Mouse (Mus musculus): Measurements from ENCODE around the gene Sufu. TPM values are rescaled to one million over a fixed set of nuclear protein-coding genes. Genes with fewer than 3 reads are reported as not detected.

Sufu gene
- polyA plus RNA-seq, 1 experiment from 2014 or later, result 23.0 TPM

DNA sequence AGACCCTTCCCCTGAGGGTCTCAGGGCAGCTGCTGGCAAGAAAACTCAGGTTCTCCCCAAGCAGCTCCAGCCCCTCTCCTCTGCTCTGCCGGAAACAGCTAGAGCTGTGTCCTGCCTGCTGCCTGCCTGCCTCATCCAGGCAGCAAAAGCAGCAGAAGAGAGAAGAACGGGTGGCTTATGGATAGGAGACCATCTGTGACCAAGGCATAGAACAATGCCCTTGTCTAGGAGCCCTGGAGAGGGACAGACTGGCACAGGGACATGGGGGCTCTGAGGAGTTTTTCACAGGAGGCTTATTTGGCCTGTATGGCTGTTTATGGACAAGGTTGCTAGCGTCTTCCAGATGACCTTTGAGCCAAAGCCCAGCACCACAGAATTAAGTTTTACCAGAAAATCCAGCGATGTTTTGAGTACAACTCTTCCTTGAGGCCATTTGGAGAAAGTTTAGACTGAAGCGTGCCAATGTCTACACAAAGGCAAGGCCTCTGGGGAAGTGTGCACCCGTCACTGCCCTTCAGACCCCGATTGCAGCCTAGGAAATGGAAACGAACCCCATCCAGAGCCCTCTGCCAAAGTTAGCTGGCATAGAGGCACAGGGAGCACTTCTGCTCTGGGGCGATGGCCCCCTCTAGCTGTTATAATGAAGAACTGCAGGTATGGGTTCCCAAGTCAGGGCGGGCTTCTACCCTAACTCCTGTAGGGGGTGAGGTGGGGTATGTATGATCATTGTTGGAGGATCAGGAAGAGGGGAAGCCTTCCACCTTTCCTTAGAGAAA is 55.5 kb downstream of the Sufu start:
- Histone ChIP-seq H3K9me3 (ENCODE audit: control insufficient read depth, low read length) (no peaks in the 10 kb centered on the region), H3K27ac (peak overlapping the region; percentile 51), H3K4me2 (replicated peaks) (no peak overlapping the region), H3K4me3 (replicated peaks; ENCODE audit: low read length) (no peak overlapping the region), H3K4me1 (replicated peaks; ENCODE audit: control insufficient read depth, insufficient read depth, low read length) (peaks cover 25% of the 10 kb centered on the region), H3K9ac (no peak overlapping the region), H3K27me3 (ENCODE audit: control insufficient read depth, insufficient read depth, low read length) (no peaks in the 10 kb centered on the region), H3K36me3 (replicated peaks; ENCODE audit: control insufficient read depth, insufficient read depth) (peaks cover 22% of the 10 kb centered on the region)
- ATAC-seq (ENCODE audit: low FRiP score), result peak; percentile 52; the same call in 1 of the 2 replicates
- WGBS, result 25% methylated on average over 10 of the region's 10 CpGs
- peak; percentile 73 for DNase-seq (ENCODE audit: low spot score)

DNA sequence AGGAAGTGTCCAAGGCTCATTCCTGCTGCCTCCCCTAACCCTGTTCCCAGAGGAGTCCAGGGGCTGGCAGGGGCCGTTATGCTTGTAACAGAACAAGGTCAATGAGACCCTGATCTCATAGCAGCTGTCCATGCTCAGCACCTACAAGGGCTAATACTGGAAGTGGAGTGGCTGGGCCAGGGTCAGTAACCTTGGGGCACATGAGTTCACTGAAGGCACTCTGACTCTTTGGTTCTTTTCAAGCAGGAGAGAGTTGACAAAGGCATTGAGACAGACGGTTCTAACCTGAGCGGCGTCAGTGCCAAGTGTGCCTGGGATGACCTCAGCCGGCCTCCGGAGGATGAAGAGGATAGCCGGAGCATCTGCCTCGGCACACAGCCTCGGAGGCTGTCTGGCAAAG is 56.2 kb downstream of the Sufu start:
- Histone ChIP-seq H3K9ac (no peak overlapping the region), H3K36me3 (replicated peaks; ENCODE audit: control insufficient read depth, insufficient read depth) (peaks cover 22% of the 10 kb centered on the region), H3K4me2 (replicated peaks) (no peak overlapping the region), H3K27me3 (ENCODE audit: control insufficient read depth, insufficient read depth, low read length) (no peaks in the 10 kb centered on the region), H3K4me3 (replicated peaks; ENCODE audit: low read length) (no peak overlapping the region), H3K27ac (no peak overlapping the region), H3K9me3 (ENCODE audit: control insufficient read depth, low read length) (no peaks in the 10 kb centered on the region), H3K4me1 (replicated peaks; ENCODE audit: control insufficient read depth, insufficient read depth, low read length) (peaks cover 18% of the 10 kb centered on the region)
- WGBS, result 80% methylated on average over 9 of the region's 9 CpGs
- no peak for DNase-seq (ENCODE audit: low spot score)
- ATAC-seq (ENCODE audit: low FRiP score), result no peak

DNA sequence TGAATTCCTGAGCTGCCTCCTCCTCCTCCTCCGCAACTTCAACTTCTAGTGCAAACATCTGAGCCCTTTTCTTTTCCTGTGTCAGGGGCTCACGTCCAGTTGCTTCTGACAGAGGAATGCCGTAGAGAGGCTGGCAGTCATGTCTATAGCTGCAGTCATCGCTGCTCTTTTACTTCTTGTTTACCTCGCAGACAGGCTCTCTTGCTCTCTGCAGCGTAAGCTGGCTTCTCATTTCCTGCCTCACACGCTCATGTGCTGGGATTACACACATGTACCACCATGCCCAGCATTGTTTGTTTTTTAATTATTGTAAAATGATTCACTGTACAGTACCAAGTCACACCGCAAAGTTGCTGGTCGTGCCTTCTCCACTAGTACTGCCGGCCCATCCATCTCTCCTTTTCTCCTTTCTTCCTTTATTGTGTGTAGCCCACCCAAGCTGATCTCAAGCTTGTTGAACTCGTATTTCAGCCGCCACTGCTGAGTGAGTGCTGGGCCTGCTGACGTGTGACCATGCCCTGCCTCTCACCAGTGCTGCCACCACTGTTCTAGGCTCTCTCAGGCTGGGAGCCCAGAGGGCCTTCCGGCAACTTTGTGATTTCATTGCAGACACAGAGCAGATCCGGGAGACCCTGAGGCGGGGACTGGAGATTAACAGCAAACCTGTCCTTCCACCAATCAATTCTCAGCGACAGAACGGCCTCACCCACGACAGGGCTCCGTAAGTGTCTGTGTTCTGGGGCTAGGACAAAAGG is 57.6 kb downstream of the Sufu start:
- peaks cover 10% of the 10 kb centered on the region for H3K4me1 ChIP-seq (replicated peaks; ENCODE audit: control insufficient read depth, insufficient read depth, low read length)
- H3K36me3 ChIP-seq (replicated peaks; ENCODE audit: control insufficient read depth, insufficient read depth), result peaks cover 31% of the 10 kb centered on the region
- H3K4me2 ChIP-seq (replicated peaks), result no peak overlapping the region
- H3K27me3 ChIP-seq (ENCODE audit: control insufficient read depth, insufficient read depth, low read length), result no peaks in the 10 kb centered on the region
- H3K27ac ChIP-seq, result peak overlapping the region; percentile 74
- H3K4me3 ChIP-seq (replicated peaks; ENCODE audit: low read length), result no peak overlapping the region
- no peak for DNase-seq (ENCODE audit: low spot score)
- 72% methylated on average over 20 of the region's 20 CpGs for WGBS
- H3K9me3 ChIP-seq (ENCODE audit: control insufficient read depth, low read length), result no peaks in the 10 kb centered on the region
- H3K9ac ChIP-seq, result no peak overlapping the region
- ATAC-seq (ENCODE audit: low FRiP score), result no peak

DNA sequence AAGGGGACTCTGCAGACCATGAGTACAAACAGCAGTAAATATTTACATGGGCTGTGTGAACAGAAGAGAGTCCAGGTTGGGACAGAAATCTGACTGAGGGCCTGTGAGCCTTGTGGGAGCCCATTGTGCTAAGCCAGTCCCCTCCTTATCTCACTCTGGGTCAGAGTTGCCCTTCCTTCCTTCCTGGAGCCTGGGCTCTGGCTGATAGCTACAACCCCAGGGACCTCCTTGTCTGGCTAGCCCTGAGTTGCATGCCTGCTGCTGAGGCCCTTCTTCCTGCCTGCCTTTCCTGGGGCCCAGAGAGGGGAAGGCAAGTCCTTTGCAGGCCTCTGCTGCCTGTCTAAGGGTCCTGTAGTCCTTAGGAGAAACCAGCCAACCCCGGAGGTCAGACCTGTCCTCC is 58.3 kb downstream of the Sufu start:
- H3K4me1 ChIP-seq (replicated peaks; ENCODE audit: control insufficient read depth, insufficient read depth, low read length), result peaks cover 10% of the 10 kb centered on the region
- H3K4me3 ChIP-seq (replicated peaks; ENCODE audit: low read length), result no peak overlapping the region
- ATAC-seq (ENCODE audit: low FRiP score) (no peak), DNase-seq (ENCODE audit: low spot score) (no peak)
- H3K9me3 ChIP-seq (ENCODE audit: control insufficient read depth, low read length), result no peaks in the 10 kb centered on the region
- no peaks in the 10 kb centered on the region for H3K27me3 ChIP-seq (ENCODE audit: control insufficient read depth, insufficient read depth, low read length)
- WGBS, result 57% methylated on average over 1 of the region's 1 CpGs
- peak overlapping the region; percentile 5; the same call in 1 of the 2 replicates for H3K9ac ChIP-seq
- H3K36me3 ChIP-seq (replicated peaks; ENCODE audit: control insufficient read depth, insufficient read depth), result peaks cover 32% of the 10 kb centered on the region
- peak overlapping the region; percentile 74 for H3K27ac ChIP-seq
- H3K4me2 ChIP-seq (replicated peaks), result no peak overlapping the region

DNA sequence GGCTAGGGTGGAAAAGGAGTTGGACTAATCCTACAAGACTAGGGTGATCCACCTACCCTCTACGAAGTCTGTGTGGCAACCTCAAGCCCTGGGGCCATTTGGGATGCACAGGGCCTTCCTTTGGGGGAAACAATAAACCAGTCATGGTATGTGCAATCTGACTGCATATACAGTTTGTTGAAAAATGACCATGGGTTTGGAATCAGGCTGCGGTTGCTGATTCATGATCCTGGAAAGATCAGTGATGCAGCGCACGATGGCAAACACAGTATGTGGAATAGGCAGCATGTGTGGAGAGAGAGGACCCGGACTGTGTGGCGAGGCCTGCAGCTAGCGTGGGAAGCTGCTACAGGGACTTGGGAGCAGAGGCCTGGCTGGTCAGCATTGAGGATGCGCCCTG is 58.9 kb downstream of the Sufu start:
- no peak overlapping the region for H3K4me2 ChIP-seq (replicated peaks)
- peaks cover 36% of the 10 kb centered on the region for H3K36me3 ChIP-seq (replicated peaks; ENCODE audit: control insufficient read depth, insufficient read depth)
- DNase-seq (ENCODE audit: low spot score), result no peak
- no peaks in the 10 kb centered on the region for H3K27me3 ChIP-seq (ENCODE audit: control insufficient read depth, insufficient read depth, low read length)
- 95% methylated on average over 8 of the region's 8 CpGs for WGBS
- no peaks in the 10 kb centered on the region for H3K9me3 ChIP-seq (ENCODE audit: control insufficient read depth, low read length)
- peak overlapping the region; percentile 74 for H3K27ac ChIP-seq
- H3K4me3 ChIP-seq (replicated peaks; ENCODE audit: low read length), result no peak overlapping the region
- no peak for ATAC-seq (ENCODE audit: low FRiP score)
- peaks cover 10% of the 10 kb centered on the region for H3K4me1 ChIP-seq (replicated peaks; ENCODE audit: control insufficient read depth, insufficient read depth, low read length)
- H3K9ac ChIP-seq, result 0 out of 2 replicates have a peak overlapping the region, but pooled peaks have one; percentile 5

DNA sequence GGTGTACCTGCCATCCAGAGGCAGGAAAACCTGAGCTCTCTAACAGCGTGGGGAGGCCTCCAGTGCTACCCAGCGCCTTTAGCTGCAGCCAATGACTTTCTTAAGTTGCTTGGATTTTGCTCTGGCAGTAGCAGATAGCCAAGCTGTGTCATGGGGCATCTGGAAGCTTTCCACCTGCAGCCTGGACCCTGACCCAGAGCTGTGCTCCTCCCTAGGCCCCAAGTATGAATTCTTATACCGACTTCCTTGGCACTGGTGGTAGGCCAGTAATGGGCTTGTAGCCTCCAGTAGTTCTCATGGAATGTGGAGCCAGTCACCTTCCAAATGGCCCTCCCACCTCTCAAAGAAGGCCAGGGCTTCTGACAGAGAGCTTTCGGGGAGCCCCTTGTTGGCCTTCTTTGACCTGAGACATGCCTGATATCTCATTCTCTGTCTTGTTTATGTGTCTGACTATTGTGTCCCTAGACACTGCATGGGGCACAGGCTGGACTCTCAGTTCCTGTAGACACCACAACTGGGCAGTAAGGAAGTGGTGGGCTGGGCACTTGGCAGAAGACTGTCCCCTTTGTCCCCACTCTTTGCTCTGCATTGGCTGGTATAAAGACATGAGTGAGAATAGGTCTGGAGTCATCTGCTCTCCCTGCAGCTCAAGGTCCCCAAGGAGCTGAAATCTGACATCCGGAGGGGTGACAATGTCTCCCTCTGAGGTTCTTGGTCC is 59.5 kb downstream of the Sufu start:
- Histone ChIP-seq H3K4me1 (replicated peaks; ENCODE audit: control insufficient read depth, insufficient read depth, low read length) (peaks cover 10% of the 10 kb centered on the region), H3K27ac (peak overlapping the region; percentile 74; the same call in 1 of the 2 replicates), H3K9ac (no peak overlapping the region), H3K36me3 (replicated peaks; ENCODE audit: control insufficient read depth, insufficient read depth) (peaks cover 39% of the 10 kb centered on the region), H3K4me2 (replicated peaks) (no peak overlapping the region), H3K9me3 (ENCODE audit: control insufficient read depth, low read length) (no peaks in the 10 kb centered on the region), H3K27me3 (ENCODE audit: control insufficient read depth, insufficient read depth, low read length) (no peaks in the 10 kb centered on the region), H3K4me3 (replicated peaks; ENCODE audit: low read length) (no peak overlapping the region)
- ATAC-seq (ENCODE audit: low FRiP score) (no peak), DNase-seq (ENCODE audit: low spot score) (no peak)
- 85% methylated on average over 5 of the region's 5 CpGs for WGBS

DNA sequence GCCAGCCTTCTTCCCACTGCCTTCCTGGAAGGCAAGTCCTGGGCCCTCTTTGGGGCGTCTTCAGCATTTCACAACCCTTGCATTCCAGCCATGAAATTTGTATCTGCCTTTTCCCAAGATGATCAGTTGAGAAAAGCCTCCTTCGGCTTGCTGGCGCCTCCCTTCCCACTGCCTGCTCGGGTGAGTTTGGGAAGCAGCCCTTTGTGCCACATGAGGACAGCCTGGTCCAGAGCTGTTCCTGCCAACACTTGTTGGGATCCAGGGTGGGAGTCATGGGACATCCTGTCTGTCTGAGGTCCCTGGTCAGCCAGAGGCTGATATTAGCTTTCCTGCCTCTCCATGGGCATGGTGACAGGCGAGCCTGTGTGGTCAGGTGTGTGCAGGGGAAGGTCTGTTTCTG is 61.1 kb downstream of the Sufu start:
- peaks cover 43% of the 10 kb centered on the region for H3K36me3 ChIP-seq (replicated peaks; ENCODE audit: control insufficient read depth, insufficient read depth)
- DNase-seq (ENCODE audit: low spot score), result no peak
- H3K9me3 ChIP-seq (ENCODE audit: control insufficient read depth, low read length), result no peaks in the 10 kb centered on the region
- no peak for ATAC-seq (ENCODE audit: low FRiP score)
- H3K27me3 ChIP-seq (ENCODE audit: control insufficient read depth, insufficient read depth, low read length), result no peaks in the 10 kb centered on the region
- H3K27ac ChIP-seq, result no peak overlapping the region
- H3K9ac ChIP-seq, result no peak overlapping the region
- no peak overlapping the region for H3K4me2 ChIP-seq (replicated peaks)
- 92% methylated on average over 5 of the region's 5 CpGs for WGBS
- H3K4me1 ChIP-seq (replicated peaks; ENCODE audit: control insufficient read depth, insufficient read depth, low read length), result no peaks in the 10 kb centered on the region; the same call in 1 of the 2 replicates
- no peak overlapping the region for H3K4me3 ChIP-seq (replicated peaks; ENCODE audit: low read length)

DNA sequence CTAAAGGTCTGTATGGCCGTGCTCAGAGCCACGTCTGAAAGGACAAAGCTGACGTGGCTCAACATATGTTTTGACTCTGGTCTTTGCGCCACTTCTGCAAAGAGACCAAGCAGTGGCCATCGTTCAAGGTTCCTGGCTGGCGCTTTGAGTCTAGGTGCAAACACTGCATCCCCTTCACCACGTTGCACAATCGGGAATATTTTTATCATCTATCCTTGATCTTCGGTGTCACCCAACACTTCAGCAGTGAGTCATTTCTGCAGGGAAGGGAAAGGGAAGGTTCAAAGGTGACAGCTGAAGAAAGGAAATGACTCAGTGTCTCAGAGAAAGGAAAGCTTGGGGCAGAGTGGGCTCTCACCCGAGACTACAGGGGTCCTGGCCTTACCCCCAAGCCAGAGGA is 62.6 kb downstream of the Sufu start:
- Histone ChIP-seq H3K4me1 (replicated peaks; ENCODE audit: control insufficient read depth, insufficient read depth, low read length) (no peaks in the 10 kb centered on the region; the same call in 1 of the 2 replicates), H3K4me3 (replicated peaks; ENCODE audit: low read length) (no peak overlapping the region), H3K9me3 (ENCODE audit: control insufficient read depth, low read length) (no peaks in the 10 kb centered on the region), H3K27ac (no peak overlapping the region), H3K9ac (no peak overlapping the region), H3K36me3 (replicated peaks; ENCODE audit: control insufficient read depth, insufficient read depth) (peaks cover 32% of the 10 kb centered on the region), H3K4me2 (replicated peaks) (no peak overlapping the region), H3K27me3 (ENCODE audit: control insufficient read depth, insufficient read depth, low read length) (no peaks in the 10 kb centered on the region)
- 89% methylated on average over 10 of the region's 10 CpGs for WGBS
- DNase-seq (ENCODE audit: low spot score) (no peak), ATAC-seq (ENCODE audit: low FRiP score) (no peak)

DNA sequence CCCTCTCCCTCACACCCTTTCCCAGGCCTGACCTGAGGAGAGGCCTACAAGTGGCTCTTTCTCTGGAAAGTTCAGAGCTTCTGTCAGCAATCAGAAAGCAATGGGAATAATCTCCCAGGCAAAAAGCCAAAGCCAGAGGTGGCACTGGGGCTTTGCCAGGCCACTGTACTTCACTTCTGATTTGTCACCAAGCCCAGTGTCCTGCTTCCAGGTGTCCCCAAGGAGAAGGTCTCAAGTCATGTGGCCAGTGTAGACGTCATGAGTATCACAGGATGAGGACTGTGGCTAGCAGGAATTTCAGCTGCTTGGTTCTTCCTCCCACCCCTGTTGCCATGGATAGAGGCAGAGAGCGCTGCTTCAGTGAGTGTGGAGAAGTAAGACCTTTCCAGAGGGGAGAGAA is 63.2 kb downstream of the Sufu start:
- Histone ChIP-seq H3K9ac (no peak overlapping the region), H3K4me3 (replicated peaks; ENCODE audit: low read length) (no peak overlapping the region), H3K27me3 (ENCODE audit: control insufficient read depth, insufficient read depth, low read length) (no peaks in the 10 kb centered on the region), H3K4me2 (replicated peaks) (no peak overlapping the region), H3K4me1 (replicated peaks; ENCODE audit: control insufficient read depth, insufficient read depth, low read length) (no peaks in the 10 kb centered on the region; the same call in 1 of the 2 replicates), H3K27ac (no peak overlapping the region), H3K36me3 (replicated peaks; ENCODE audit: control insufficient read depth, insufficient read depth) (peaks cover 27% of the 10 kb centered on the region), H3K9me3 (ENCODE audit: control insufficient read depth, low read length) (no peaks in the 10 kb centered on the region)
- no peak for ATAC-seq (ENCODE audit: low FRiP score)
- WGBS, result 84% methylated on average over 2 of the region's 2 CpGs
- no peak for DNase-seq (ENCODE audit: low spot score)
